Mouse (Mus musculus) right cerebral cortex, adult 18-20 months (tissue): ENCODE measurements around the gene Gm4559.
A peak's percentile ranks its signal among the peaks of the same experiment; 100 is the strongest.
"Not testable (repeated sequence)": the region's sequence is repeated elsewhere in the genome, so short reads cannot be mapped to it uniquely, and the experiment has no call there.

Source experiments
- DNase-seq: peaks from one replicate; pipeline ENCODE4 v3.0.0; 2022; ENCODE audit warnings: mixed read lengths

Gm4559 gene

DNA sequence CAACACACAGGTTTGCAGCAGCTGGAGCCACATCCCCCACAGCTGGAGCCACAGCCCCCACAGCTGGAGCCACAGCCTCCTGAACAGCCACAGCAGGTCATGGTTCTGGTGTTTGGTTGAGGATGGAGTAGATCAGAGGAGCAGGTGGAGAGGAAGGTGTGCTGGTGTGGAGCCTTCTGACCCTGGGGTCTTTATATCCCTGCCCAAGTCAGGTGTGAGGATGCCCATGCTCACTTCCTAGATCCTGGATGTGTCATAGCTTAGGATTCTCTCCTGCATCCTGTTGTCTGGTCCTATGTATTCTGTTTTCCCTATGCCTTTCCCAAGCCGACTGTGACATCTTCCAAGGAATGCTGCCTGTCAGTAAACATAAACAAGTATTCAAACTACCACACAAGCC, 15.9 kb downstream of the Gm4559 start, which contains the start of gene Gm2431:
Gene Gm2431, minus strand, starts transcription at position 101 of the 400 bp plus-strand sequence.
- not testable (repeated sequence) for DNase-seq

DNA sequence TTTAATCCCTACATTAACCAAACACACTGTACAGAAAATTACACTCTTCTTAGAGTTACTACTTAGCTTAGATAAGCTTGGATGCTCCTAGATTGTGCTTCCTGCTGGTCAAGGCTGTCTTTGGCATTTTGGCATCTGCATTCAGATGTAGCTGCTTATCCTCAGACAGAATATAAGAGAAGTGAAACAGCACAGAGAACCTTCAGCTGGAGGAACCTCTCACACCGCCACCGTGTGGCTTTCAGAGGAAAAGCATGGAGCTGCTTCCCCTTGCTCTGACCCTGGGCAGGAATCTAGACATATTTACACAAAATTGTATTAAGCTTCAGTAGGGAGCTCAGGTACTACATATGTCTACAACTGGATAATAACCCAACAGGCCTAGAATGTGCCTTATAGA, 18.6 kb downstream of the Gm4559 start:
- peak; percentile 26 for DNase-seq

- DNase-seq: peak; percentile 31
Measured at GRCm38 (mm10) chr7:142249824-142250223, 24.3 kb downstream of the Gm4559 start.

GRCm38 (mm10) chr7:142240978-142241377, 33.2 kb downstream of the Gm4559 start, which contains the start of gene Gm40460:
Gene Gm40460 (minus strand): TSS chr7:142241078.
- DNase-seq: no peak

DNA sequence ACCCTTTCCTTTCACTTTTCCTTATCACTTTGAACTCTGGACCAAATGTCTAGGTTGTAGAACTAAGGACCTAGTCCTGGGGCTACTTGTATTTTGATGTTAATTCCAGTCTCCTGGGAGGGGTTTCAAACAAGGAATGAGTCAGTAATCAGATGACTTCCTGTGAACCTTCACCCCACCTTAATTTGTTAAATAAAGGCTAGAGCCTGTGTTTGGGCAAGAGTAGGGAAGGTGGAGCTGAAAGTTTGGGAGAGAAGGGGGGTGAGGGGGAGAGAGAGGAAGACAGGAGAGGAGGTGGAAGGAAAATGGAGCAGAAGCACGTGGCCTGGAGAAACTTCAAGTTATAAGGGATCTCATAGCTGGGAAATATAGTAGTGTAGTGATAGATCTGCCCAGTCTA, 42.6 kb downstream of the Gm4559 start:
- DNase-seq: no peak

DNA sequence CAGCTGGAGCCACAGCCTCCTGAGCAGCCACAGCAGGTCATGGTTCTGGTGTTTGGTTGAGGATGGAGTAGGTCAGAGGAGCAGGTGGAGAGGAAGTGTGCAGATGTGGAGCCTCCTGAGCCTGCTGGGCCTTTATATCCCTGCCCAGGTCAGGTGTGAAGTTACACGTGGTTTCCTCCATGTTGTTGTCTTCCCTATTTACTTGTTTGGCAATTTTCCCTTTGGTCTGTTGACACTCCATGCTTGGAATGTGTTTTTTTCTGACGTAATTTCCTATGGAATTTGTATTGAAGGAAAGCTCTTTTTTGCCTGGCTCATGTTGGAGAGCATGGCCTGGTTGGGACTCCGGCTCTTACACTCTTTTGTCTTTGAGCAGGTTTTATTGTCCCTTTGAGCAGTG, 44.3 kb downstream of the Gm4559 start, which contains the start of gene Krtap5-5:
Gene Krtap5-5, minus strand, starts transcription at position 101 of the 400 bp plus-strand sequence.
- DNase-seq: not testable (repeated sequence)

GRCm38 (mm10) chr7:142224518-142224917, 49.6 kb downstream of the Gm4559 start:
- no peak for DNase-seq
